Mouse (Mus musculus) midbrain, embryonic 11.5 days (tissue): ENCODE measurements at regions not wholly inside any gene's neighbourhood (a gene's known extent, or its start where the extent isn't known, plus 50 kb on each side); places are given as distances from the start of the nearest gene placed in this dataset.

ENCODE experiments used
- ATAC-seq: fragments of 200-750 bp; cut with Nextera tagmentation; 2 replicates; pipeline ENCODE4 v1.8.0; 2017; ENCODE audit warnings: moderate TSS enrichment, moderate library complexity; ENCODE audit not compliant: low FRiP score
- DNase-seq: peaks from one replicate; pipeline ENCODE4 v3.0.0; 2015; ENCODE audit warnings: low spot score; ENCODE audit errors: missing footprints
- H3K27ac ChIP-seq: fragments of 300-500 bp; sonication (generic); 2 replicates; pipeline ENCODE4 v1.5.1; 2014; ENCODE audit warnings: low read depth, low read length
- H3K27me3 ChIP-seq: fragments of 300-500 bp; sonication (generic); 2 replicates; pipeline ENCODE4 v1.6.1; 2014; ENCODE audit warnings: mild to moderate bottlenecking, low read length, moderate library complexity, mixed read lengths; ENCODE audit not compliant: control insufficient read depth, insufficient read depth
- H3K36me3 ChIP-seq: fragments of 300-500 bp; sonication (generic); 2 replicates; pipeline ENCODE4 v1.6.1; 2014; ENCODE audit warnings: mild to moderate bottlenecking, low read length, moderate library complexity, mixed read lengths; ENCODE audit not compliant: control insufficient read depth, insufficient read depth
- H3K4me1 ChIP-seq: fragments of 300-500 bp; sonication (generic); 2 replicates; pipeline ENCODE4 v1.6.1; 2014; ENCODE audit warnings: low read length; ENCODE audit not compliant: control insufficient read depth, insufficient read depth
- H3K4me2 ChIP-seq: fragments of 300-500 bp; sonication (generic); 2 replicates; pipeline ENCODE4 v1.6.1; 2014; ENCODE audit warnings: mild to moderate bottlenecking, moderate library complexity
- H3K4me3 ChIP-seq: fragments of 300-500 bp; sonication (generic); 2 replicates; pipeline ENCODE4 v1.5.1; 2014; ENCODE audit warnings: low read depth, low read length
- H3K9ac ChIP-seq: fragments of 300-500 bp; sonication (generic); 2 replicates; pipeline ENCODE4 v1.6.1; 2014; ENCODE audit warnings: low read length
- H3K9me3 ChIP-seq: fragments of 300-500 bp; sonication (generic); 2 replicates; pipeline ENCODE4 v1.6.1; 2016; ENCODE audit warnings: low read length; ENCODE audit not compliant: control insufficient read depth
- WGBS: fragments of 180-500 bp; shearing (Covaris S2); extraction: QIAGEN DNeasy Blood & Tissue Kit; methylation state at CpG from one replicate; pipeline ENCODE4 v1.1.7; 2014; 5-methylcytosine and 5-hydroxymethylcytosine counted together

- 79% methylated on average over 6 of the region's 6 CpGs for WGBS
- DNase-seq (no peak), ATAC-seq (no peak)
- H3K27me3 ChIP-seq: no peaks in the 10 kb centered on the region
- H3K4me3 ChIP-seq: no peak overlapping the region
- no peak overlapping the region for H3K4me2 ChIP-seq
- H3K9ac ChIP-seq: no peak overlapping the region
- H3K36me3 ChIP-seq: no peaks in the 10 kb centered on the region
- no peaks in the 10 kb centered on the region for H3K4me1 ChIP-seq
- no peak overlapping the region for H3K27ac ChIP-seq
- H3K9me3 ChIP-seq: no peaks in the 10 kb centered on the region
Observed at GRCm38 (mm10) chr1:168681685-168682491, 249.8 kb upstream of the Pbx1 start.

GRCm38 (mm10) chr1:168680674-168681073 is 248.6 kb upstream of the Pbx1 start:
- no peaks in the 10 kb centered on the region for H3K4me1 ChIP-seq
- no peaks in the 10 kb centered on the region for H3K36me3 ChIP-seq
- DNase-seq (no peak), ATAC-seq (no peak)
- H3K4me3 ChIP-seq: no peak overlapping the region
- H3K9me3 ChIP-seq: no peaks in the 10 kb centered on the region
- H3K27ac ChIP-seq: no peak overlapping the region
- no peak overlapping the region for H3K4me2 ChIP-seq
- no peaks in the 10 kb centered on the region for H3K27me3 ChIP-seq
- WGBS: 84% methylated on average over 3 of the region's 3 CpGs
- H3K9ac ChIP-seq: no peak overlapping the region

- Histone ChIP-seq H3K9ac (no peak overlapping the region), H3K36me3 (no peaks in the 10 kb centered on the region), H3K4me1 (no peaks in the 10 kb centered on the region), H3K4me2 (peak overlapping the region; percentile 35), H3K4me3 (no peak overlapping the region), H3K9me3 (no peaks in the 10 kb centered on the region), H3K27me3 (no peaks in the 10 kb centered on the region), H3K27ac (no peak overlapping the region)
- WGBS: 60% methylated on average over 29 of the region's 29 CpGs
- ATAC-seq (peak; percentile 77), DNase-seq (peak; percentile 82)
Observed at GRCm38 (mm10) chr1:168676418-168677413, 244.6 kb upstream of the Pbx1 start.

- H3K9ac ChIP-seq: no peak overlapping the region
- no peaks in the 10 kb centered on the region for H3K4me1 ChIP-seq
- ATAC-seq (no peak), DNase-seq (no peak)
- H3K4me3 ChIP-seq: no peak overlapping the region
- 74% methylated on average over 10 of the region's 10 CpGs for WGBS
- H3K27me3 ChIP-seq: no peaks in the 10 kb centered on the region
- H3K36me3 ChIP-seq: no peaks in the 10 kb centered on the region
- H3K9me3 ChIP-seq: no peaks in the 10 kb centered on the region
- no peak overlapping the region for H3K4me2 ChIP-seq
- no peak overlapping the region for H3K27ac ChIP-seq
Observed at GRCm38 (mm10) chr1:168675741-168676140, 243.7 kb upstream of the Pbx1 start.

- 54% methylated on average over 11 of the region's 11 CpGs for WGBS
- peak; percentile 58; the same call in 1 of the 2 replicates for ATAC-seq
- Histone ChIP-seq H3K27ac (no peak overlapping the region), H3K36me3 (no peaks in the 10 kb centered on the region), H3K4me1 (0 out of 2 replicates have a peak, but pooled peaks cover 2% of the 10 kb centered on the region), H3K4me3 (no peak overlapping the region), H3K9me3 (no peaks in the 10 kb centered on the region), H3K27me3 (no peaks in the 10 kb centered on the region), H3K9ac (no peak overlapping the region), H3K4me2 (no peak overlapping the region)
- DNase-seq: peak; percentile 83
Observed at GRCm38 (mm10) chr1:168662755-168663284, 230.8 kb upstream of the Pbx1 start.

GRCm38 (mm10) chr1:168660956-168661355 is 228.9 kb upstream of the Pbx1 start:
- DNase-seq (no peak), ATAC-seq (no peak)
- Histone ChIP-seq H3K4me3 (no peak overlapping the region), H3K4me2 (no peak overlapping the region), H3K36me3 (no peaks in the 10 kb centered on the region), H3K9me3 (no peaks in the 10 kb centered on the region), H3K27me3 (no peaks in the 10 kb centered on the region), H3K4me1 (0 out of 2 replicates have a peak, but pooled peaks cover 2% of the 10 kb centered on the region), H3K9ac (no peak overlapping the region), H3K27ac (no peak overlapping the region)
- WGBS: 77% methylated on average over 7 of the region's 7 CpGs

- Histone ChIP-seq H3K9me3 (no peaks in the 10 kb centered on the region), H3K27me3 (no peaks in the 10 kb centered on the region), H3K9ac (no peak overlapping the region), H3K4me2 (no peak overlapping the region), H3K36me3 (no peaks in the 10 kb centered on the region), H3K4me1 (0 out of 2 replicates have a peak, but pooled peaks cover 2% of the 10 kb centered on the region), H3K27ac (no peak overlapping the region), H3K4me3 (no peak overlapping the region)
- DNase-seq: no peak
- no peak for ATAC-seq
- WGBS: 83% methylated on average over 5 of the region's 5 CpGs
Observed at GRCm38 (mm10) chr1:168659578-168659977, 227.5 kb upstream of the Pbx1 start.

GRCm38 (mm10) chr1:168632837-168633236 is 200.8 kb upstream of the Pbx1 start:
- no peaks in the 10 kb centered on the region for H3K4me1 ChIP-seq
- no peak overlapping the region for H3K27ac ChIP-seq
- H3K4me3 ChIP-seq: no peak overlapping the region
- 92% methylated on average over 2 of the region's 2 CpGs for WGBS
- ATAC-seq: no peak
- no peaks in the 10 kb centered on the region for H3K36me3 ChIP-seq
- no peaks in the 10 kb centered on the region for H3K27me3 ChIP-seq
- no peak overlapping the region for H3K9ac ChIP-seq
- no peak for DNase-seq
- H3K4me2 ChIP-seq: no peak overlapping the region
- H3K9me3 ChIP-seq: no peaks in the 10 kb centered on the region
